Mouse (Mus musculus): ENCODE measurements around the gene Acsf2. TPM values are rescaled to one million over a fixed set of nuclear protein-coding genes. Genes with fewer than 3 reads are reported as not detected.

The Acsf2 gene
- polyA plus RNA-seq, 1 experiment = 33.6 TPM

DNA sequence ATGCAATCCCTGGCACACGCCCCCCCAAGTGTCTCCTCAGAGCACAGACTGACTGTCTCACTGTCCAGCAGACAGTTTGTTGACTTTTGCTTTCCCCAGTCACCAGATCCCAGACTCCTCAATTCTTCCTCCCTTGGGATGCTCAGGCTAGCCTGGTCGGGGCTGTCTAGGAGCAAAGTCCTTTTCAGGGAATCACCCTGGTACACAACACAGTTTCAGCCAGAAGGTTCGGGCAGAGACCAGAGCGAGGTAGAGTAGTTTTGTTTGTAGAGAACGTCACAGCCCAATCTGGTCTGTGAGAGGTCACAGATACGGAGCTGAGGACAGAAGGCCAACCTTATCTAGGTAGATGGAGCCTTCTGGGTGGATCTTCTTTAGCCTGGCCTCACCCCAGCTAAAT lies 35.1 kb downstream of the Acsf2 start:
- TF ChIP-seq POLR2A (IDR thresholded peaks at IDR 0.05; ENCODE audit: low read depth, low read length) (no peak), CTCF (IDR thresholded peaks at IDR 0.05; ENCODE audit: extremely low read depth, insufficient read depth, insufficient read length, insufficient replicate concordance) (no peak)
- H3K27me3 ChIP-seq (ENCODE audit: control insufficient read depth, insufficient read depth, low read length) = no peaks in the 10 kb centered on the region
- H3K36me3 ChIP-seq (ENCODE audit: control insufficient read depth, insufficient read depth, low read length) = peaks cover 12% of the 10 kb centered on the region
- H3K4me3 ChIP-seq (ENCODE audit: extremely low read depth, insufficient read depth, insufficient read length) = no peak overlapping the region
- DNase-seq (ENCODE audit: low read depth in 1 of 2, low spot score in 2 of 2) = no peak
- H3K4me1 ChIP-seq (ENCODE audit: control insufficient read depth, insufficient read depth, insufficient read length) = peaks cover 14% of the 10 kb centered on the region; the same call in 1 of the 2 replicates
- H3K27ac ChIP-seq (ENCODE audit: insufficient read depth, low read length) = no peak overlapping the region
- 93% methylated on average over 6 of the region's 6 CpGs for WGBS

DNA sequence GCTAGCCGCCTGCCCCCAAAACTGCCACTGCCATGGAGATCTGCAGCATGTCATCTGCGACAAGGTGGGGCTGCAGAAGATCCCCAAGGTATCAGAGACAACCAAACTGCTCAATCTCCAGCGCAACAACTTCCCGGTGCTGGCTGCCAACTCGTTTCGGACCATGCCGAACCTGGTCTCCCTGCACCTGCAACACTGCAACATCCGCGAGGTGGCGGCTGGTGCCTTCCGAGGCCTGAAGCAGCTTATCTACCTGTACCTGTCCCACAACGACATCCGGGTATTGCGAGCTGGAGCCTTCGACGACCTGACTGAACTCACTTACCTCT lies 36.6 kb downstream of the Acsf2 start:
- peaks cover 10% of the 10 kb centered on the region for H3K36me3 ChIP-seq (ENCODE audit: control insufficient read depth, insufficient read depth, low read length)
- WGBS = 48% methylated on average over 16 of the region's 16 CpGs
- H3K27ac ChIP-seq (ENCODE audit: insufficient read depth, low read length) = no peak overlapping the region
- no peak for DNase-seq (ENCODE audit: low read depth in 1 of 2, low spot score in 2 of 2)
- H3K4me3 ChIP-seq (ENCODE audit: extremely low read depth, insufficient read depth, insufficient read length) = peak overlapping the region; percentile 15; the same call in 1 of the 2 replicates
- no peaks in the 10 kb centered on the region for H3K27me3 ChIP-seq (ENCODE audit: control insufficient read depth, insufficient read depth, low read length)
- peaks cover 14% of the 10 kb centered on the region; the same call in 1 of the 2 replicates for H3K4me1 ChIP-seq (ENCODE audit: control insufficient read depth, insufficient read depth, insufficient read length)
- TF ChIP-seq CTCF (IDR thresholded peaks at IDR 0.05; ENCODE audit: extremely low read depth, insufficient read depth, insufficient read length, insufficient replicate concordance) (no peak), POLR2A (IDR thresholded peaks at IDR 0.05; ENCODE audit: low read depth, low read length) (no peak)

DNA sequence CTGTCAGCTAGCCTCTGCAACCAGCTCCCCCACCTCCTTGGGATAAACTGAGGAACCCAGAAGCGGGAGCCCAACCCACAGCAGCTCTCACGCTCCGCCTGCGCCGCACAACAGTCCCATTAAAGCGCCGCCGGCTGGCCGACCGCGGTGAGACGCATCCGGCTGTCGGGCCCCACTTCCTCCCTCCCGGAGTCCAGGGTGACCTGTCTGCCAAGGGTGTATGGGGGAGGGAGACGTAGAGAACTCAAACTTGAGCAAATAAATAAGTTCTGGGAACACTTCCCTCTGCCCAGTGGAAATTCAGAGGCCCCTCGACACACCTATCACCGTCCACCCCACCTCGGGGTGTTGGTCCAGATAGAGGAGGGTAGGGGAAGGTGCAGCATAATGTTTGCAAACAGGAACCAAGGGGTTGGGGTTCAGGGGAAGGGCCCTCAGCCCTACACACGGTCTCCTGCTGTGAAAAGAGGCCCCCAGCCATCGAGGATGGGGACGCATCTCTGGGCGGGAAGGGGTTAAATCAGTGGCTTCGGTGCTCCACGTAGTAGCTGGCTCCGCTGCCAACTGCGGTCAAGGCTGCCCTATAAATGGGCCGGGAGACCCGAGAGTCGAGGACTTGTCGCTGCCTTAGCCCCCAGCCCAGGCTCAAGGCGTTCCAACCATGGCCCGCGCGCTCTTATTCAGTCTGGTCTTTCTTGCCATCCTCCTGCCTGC lies 37.1 kb downstream of the Acsf2 start, which contains the start of gene Chad:
TSS of gene Chad (plus strand) at position 611 of the 714 bp plus-strand sequence.
- Histone ChIP-seq H3K36me3 (ENCODE audit: control insufficient read depth, insufficient read depth, low read length) (peaks cover 9% of the 10 kb centered on the region), H3K4me3 (ENCODE audit: extremely low read depth, insufficient read depth, insufficient read length) (peak within 1 kb of the TSS; percentile 34; the same call in 1 of the 2 replicates), H3K27ac (ENCODE audit: insufficient read depth, low read length) (0 out of 2 replicates have a peak within 1 kb of the TSS, but pooled peaks have one; percentile 11), H3K27me3 (ENCODE audit: control insufficient read depth, insufficient read depth, low read length) (no peaks in the 10 kb centered on the region), H3K4me1 (ENCODE audit: control insufficient read depth, insufficient read depth, insufficient read length) (peaks cover 14% of the 10 kb centered on the region; the same call in 1 of the 2 replicates)
- WGBS = 9% methylated on average over 35 of the region's 35 CpGs
- no peak for TF ChIP-seq POLR2A (IDR thresholded peaks at IDR 0.05; ENCODE audit: low read depth, low read length)
- TF ChIP-seq CTCF (IDR thresholded peaks at IDR 0.05; ENCODE audit: extremely low read depth, insufficient read depth, insufficient read length, insufficient replicate concordance) = no peak
- DNase-seq (ENCODE audit: low read depth in 1 of 2, low spot score in 2 of 2) = peak; percentile 9 to 53

DNA sequence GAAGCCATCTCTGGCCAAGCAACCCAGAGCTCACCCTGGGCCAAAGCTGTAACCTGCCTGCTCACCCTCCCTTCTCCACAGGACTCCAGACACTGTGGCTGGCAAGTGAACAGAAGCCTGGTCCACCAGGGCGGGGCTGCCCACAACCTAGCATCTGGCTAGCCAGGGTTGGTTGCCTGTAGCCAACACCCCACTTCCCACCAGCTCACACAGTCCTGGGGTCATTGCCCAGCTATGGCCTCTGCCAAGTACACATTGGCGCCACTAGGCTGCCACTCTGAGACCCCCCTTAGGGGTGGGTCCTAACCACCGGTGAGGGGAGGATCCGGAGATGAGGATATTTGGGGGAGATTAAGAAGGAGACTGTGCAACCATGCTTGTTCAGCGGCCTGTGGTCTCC lies 37.9 kb downstream of the Acsf2 start:
- no peak for TF ChIP-seq CTCF (IDR thresholded peaks at IDR 0.05; ENCODE audit: extremely low read depth, insufficient read depth, insufficient read length, insufficient replicate concordance)
- no peak for TF ChIP-seq POLR2A (IDR thresholded peaks at IDR 0.05; ENCODE audit: low read depth, low read length)
- H3K36me3 ChIP-seq (ENCODE audit: control insufficient read depth, insufficient read depth, low read length) = peaks cover 12% of the 10 kb centered on the region
- no peak for DNase-seq (ENCODE audit: low read depth in 1 of 2, low spot score in 2 of 2)
- H3K4me1 ChIP-seq (ENCODE audit: control insufficient read depth, insufficient read depth, insufficient read length) = peaks cover 14% of the 10 kb centered on the region; the same call in 1 of the 2 replicates
- H3K27ac ChIP-seq (ENCODE audit: insufficient read depth, low read length) = no peak overlapping the region
- no peak overlapping the region for H3K4me3 ChIP-seq (ENCODE audit: extremely low read depth, insufficient read depth, insufficient read length)
- no peaks in the 10 kb centered on the region for H3K27me3 ChIP-seq (ENCODE audit: control insufficient read depth, insufficient read depth, low read length)
- 29% methylated on average over 5 of the region's 5 CpGs for WGBS

DNA sequence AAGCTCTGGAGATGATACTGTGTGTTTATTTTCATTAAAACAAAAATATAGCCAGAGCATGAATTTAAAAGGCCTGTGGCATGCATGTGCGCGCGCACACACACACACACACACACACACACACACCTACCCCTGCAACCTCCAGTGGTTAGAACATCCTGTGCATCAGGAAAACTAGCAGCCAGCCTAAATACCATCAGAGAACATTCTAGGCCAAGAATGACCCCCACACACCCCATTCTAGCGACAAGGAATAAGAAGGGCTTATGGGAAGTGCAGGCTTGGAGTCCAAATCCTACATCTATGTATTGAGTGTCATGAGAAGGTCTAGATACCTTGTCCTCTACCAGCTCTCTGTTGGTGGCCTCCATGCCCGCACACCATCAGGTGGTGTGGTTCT lies 38.3 kb downstream of the Acsf2 start:
- peaks cover 14% of the 10 kb centered on the region for H3K36me3 ChIP-seq (ENCODE audit: control insufficient read depth, insufficient read depth, low read length)
- H3K4me3 ChIP-seq (ENCODE audit: extremely low read depth, insufficient read depth, insufficient read length) = no peak overlapping the region
- no peaks in the 10 kb centered on the region for H3K27me3 ChIP-seq (ENCODE audit: control insufficient read depth, insufficient read depth, low read length)
- H3K27ac ChIP-seq (ENCODE audit: insufficient read depth, low read length) = no peak overlapping the region
- WGBS = 78% methylated on average over 5 of the region's 5 CpGs
- DNase-seq (ENCODE audit: low read depth in 1 of 2, low spot score in 2 of 2) = no peak
- no peak for TF ChIP-seq CTCF (IDR thresholded peaks at IDR 0.05; ENCODE audit: extremely low read depth, insufficient read depth, insufficient read length, insufficient replicate concordance)
- TF ChIP-seq POLR2A (IDR thresholded peaks at IDR 0.05; ENCODE audit: low read depth, low read length) = no peak
- H3K4me1 ChIP-seq (ENCODE audit: control insufficient read depth, insufficient read depth, insufficient read length) = peaks cover 14% of the 10 kb centered on the region; the same call in 1 of the 2 replicates

DNA sequence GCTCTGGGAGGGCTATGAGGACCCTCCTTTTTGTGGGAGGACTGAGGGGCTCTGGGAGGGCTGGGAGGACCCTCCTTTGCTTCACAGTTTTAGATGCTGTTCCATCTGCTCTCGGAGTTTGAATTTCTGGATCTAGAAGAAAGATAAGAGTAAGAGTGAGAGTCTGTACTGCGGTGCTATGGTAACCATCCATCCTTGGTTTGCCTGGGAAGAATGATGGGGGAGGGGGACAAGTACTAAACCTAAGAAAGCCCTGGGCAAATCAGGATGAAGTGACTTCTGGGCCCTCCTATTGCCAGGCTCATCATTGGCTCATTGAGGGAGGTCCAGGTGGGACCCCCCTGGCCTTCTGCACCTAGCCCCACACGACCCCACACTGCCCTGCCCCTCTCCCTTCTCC lies 43.4 kb downstream of the Acsf2 start:
- WGBS = 89% methylated on average over 3 of the region's 3 CpGs

DNA sequence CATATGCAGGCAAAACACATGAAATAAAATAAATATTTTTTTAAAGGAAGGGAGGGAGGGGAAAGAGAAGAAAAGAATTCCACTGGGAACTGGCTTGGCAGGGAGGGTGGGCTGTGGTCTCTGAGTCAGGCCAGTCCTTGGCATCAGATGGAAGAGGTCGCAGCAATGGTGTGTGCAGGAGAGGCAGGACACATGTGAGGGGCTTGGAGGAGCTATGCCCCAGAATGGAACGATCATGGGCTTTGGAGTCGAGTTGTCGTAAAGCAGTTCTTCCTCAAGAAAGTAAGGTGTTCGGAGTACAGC lies 51.3 kb downstream of the Acsf2 start:
- WGBS = 41% methylated on average over 5 of the region's 5 CpGs
- Histone ChIP-seq H3K4me3 (ENCODE audit: extremely low read depth, insufficient read depth, insufficient read length) (no peak overlapping the region), H3K27ac (ENCODE audit: insufficient read depth, low read length) (no peak overlapping the region), H3K36me3 (ENCODE audit: control insufficient read depth, insufficient read depth, low read length) (no peaks in the 10 kb centered on the region), H3K27me3 (ENCODE audit: control insufficient read depth, insufficient read depth, low read length) (no peaks in the 10 kb centered on the region), H3K4me1 (ENCODE audit: control insufficient read depth, insufficient read depth, insufficient read length) (peaks cover 6% of the 10 kb centered on the region; the same call in 1 of the 2 replicates)
- TF ChIP-seq POLR2A (IDR thresholded peaks at IDR 0.05; ENCODE audit: low read depth, low read length) = no peak
- TF ChIP-seq CTCF (IDR thresholded peaks at IDR 0.05; ENCODE audit: extremely low read depth, insufficient read depth, insufficient read length, insufficient replicate concordance) = no peak
- no peak for DNase-seq (ENCODE audit: low read depth in 1 of 2, low spot score in 2 of 2)

More for the DNA sequence above, 43.4 kb downstream of the Acsf2 start:
- DNase-seq (ENCODE audit: low read depth in 1 of 2, low spot score in 2 of 2) = no peak
- Histone ChIP-seq H3K4me3 (ENCODE audit: extremely low read depth, insufficient read depth, insufficient read length) (no peak overlapping the region), H3K4me1 (ENCODE audit: control insufficient read depth, insufficient read depth, insufficient read length) (no peaks in the 10 kb centered on the region), H3K27me3 (ENCODE audit: control insufficient read depth, insufficient read depth, low read length) (no peaks in the 10 kb centered on the region), H3K36me3 (ENCODE audit: control insufficient read depth, insufficient read depth, low read length) (peaks cover 16% of the 10 kb centered on the region), H3K27ac (ENCODE audit: insufficient read depth, low read length) (no peak overlapping the region)
- no peak for TF ChIP-seq POLR2A (IDR thresholded peaks at IDR 0.05; ENCODE audit: low read depth, low read length)
- no peak for TF ChIP-seq CTCF (IDR thresholded peaks at IDR 0.05; ENCODE audit: extremely low read depth, insufficient read depth, insufficient read length, insufficient replicate concordance)
